Mouse (Mus musculus) MEL (cell line): ENCODE results near the gene Cldn19.

Experiments
- CTCF ChIP-seq, 3 experiments: IDR thresholded peaks in 2 of 3; conservative IDR thresholded peaks in 1 of 3; 2 replicates each; pipeline ENCODE4 v1.5.1; 2011 to 2012; ENCODE audit warnings: low read length in 3 of 3, low read depth in 2 of 3, mild to moderate bottlenecking in 2 of 3, improper control_type of control experiment in 1 of 3, inconsistent platforms in 1 of 3, mixed read lengths in 1 of 3, moderate library complexity in 1 of 3; ENCODE audit not compliant: control insufficient read depth in 1 of 3, insufficient read depth in 1 of 3, poor library complexity in 1 of 3, severe bottlenecking in 1 of 3
- ELF1 ChIP-seq: IDR thresholded peaks from 2 replicates; pipeline ENCODE4 v1.6.1; 2014; ENCODE audit warnings: low read depth, mild to moderate bottlenecking, inconsistent platforms, low read length, improper control_type of control experiment, moderate library complexity
- EP300 ChIP-seq, 2 experiments: IDR thresholded peaks; 2 replicates each; pipeline ENCODE4 v1.6.1; 2011; ENCODE audit warnings: improper control_type of control experiment in 2 of 2, low read length in 2 of 2, low read depth in 1 of 2, mild to moderate bottlenecking in 1 of 2
- POLR2A ChIP-seq, 2 experiments: IDR thresholded peaks; 2 replicates each; pipeline ENCODE4 v1.6.1; 2011 to 2012; ENCODE audit warnings: low read length in 2 of 2, mild to moderate bottlenecking in 2 of 2, control low read depth in 1 of 2, improper control_type of control experiment in 1 of 2, low read depth in 1 of 2, moderate library complexity in 1 of 2; ENCODE audit not compliant: control insufficient read depth in 1 of 2, insufficient read depth in 1 of 2, poor library complexity in 1 of 2
- SIN3A ChIP-seq: IDR thresholded peaks from 2 replicates; pipeline ENCODE4 v1.6.1; 2012; ENCODE audit warnings: low read length, improper control_type of control experiment, inconsistent platforms

GRCm38 (mm10) chr4:119224534-119224933 lies 30.7 kb upstream of the Cldn19 start:
- TF ChIP-seq EP300 (IDR thresholded peaks at IDR 0.05; ENCODE audit: low read depth in 1 of 2, low read length in 2 of 2): no peak
- TF ChIP-seq SIN3A: no peak
- TF ChIP-seq POLR2A (IDR thresholded peaks at IDR 0.05; ENCODE audit: control insufficient read depth in 1 of 2, insufficient read depth in 1 of 2, low read depth in 1 of 2, low read length in 2 of 2, poor library complexity in 1 of 2): no peak
- TF ChIP-seq CTCF (IDR thresholded peaks at IDR 0.05 in 2 of 3, conservative IDR thresholded peaks at IDR 0.05 in 1 of 3; ENCODE audit: control insufficient read depth in 1 of 3, insufficient read depth in 1 of 3, low read depth in 2 of 3, low read length in 3 of 3, poor library complexity in 1 of 3, severe bottlenecking in 1 of 3): no peak
- no peak for TF ChIP-seq ELF1
